Mouse (Mus musculus) erythroblast, embryonic 14.5 days (primary cell): Measurements from ENCODE around the gene Ugt1a5.

Experiments
- GATA1 ChIP-seq: IDR thresholded peaks from 2 replicates; pipeline ENCODE4 v1.6.1; 2012; ENCODE audit warnings: low read length, inconsistent platforms, mixed read lengths
- TAL1 ChIP-seq: IDR thresholded peaks from 3 replicates; pipeline ENCODE4 v1.6.1; 2012; ENCODE audit warnings: low read length, inconsistent platforms, mixed read lengths

- no peak for TF ChIP-seq GATA1
- TF ChIP-seq TAL1, result peak; percentile 31; the same call in 2 of the 3 replicates
These were observed 46.0 kb downstream of the Ugt1a5 start, which contains the start of gene Ugt1a1 for GRCm38 (mm10) chr1:88211812-88212211.
